Mouse (Mus musculus): ENCODE results near the gene Ccdc138. TPM values are rescaled to one million over a fixed set of nuclear protein-coding genes. Genes with fewer than 3 reads are reported as not detected.

The Ccdc138 gene
- total RNA-seq (2023) = 3.5 TPM

GRCm38 (mm10) chr10:58497320-58498284 lies at the start of gene Ccdc138:
Gene Ccdc138 (plus strand): TSS chr10:58497948.

Other genes starting within 250 kb of the Ccdc138 start
- 32.2 TPM for gene Gcc2, start 242.5 kb upstream of the Ccdc138 start, total RNA-seq (2023)
- gene Lims1, start 174.5 kb upstream of the Ccdc138 start, total RNA-seq (2023) = 43.1 TPM
- gene Ranbp2, start 51.0 kb upstream of the Ccdc138 start, total RNA-seq (2023) = 126 TPM
- gene Edar, start 177.7 kb downstream of the Ccdc138 start, total RNA-seq (2023) = not detected
- gene Gm17542, start 220.3 kb downstream of the Ccdc138 start, total RNA-seq (2023) = not detected

Measured in CD8-positive naive resting alpha-beta T cell, adult 57 days (primary cell).